Mouse (Mus musculus) stomach, postnatal 0 days (tissue): ENCODE measurements around the gene Paics. TPM values are rescaled to one million over a fixed set of nuclear protein-coding genes. Genes with fewer than 3 reads are reported as not detected.
"Not testable (repeated sequence)": the region's sequence is repeated elsewhere in the genome, so short reads cannot be mapped to it uniquely, and the experiment has no call there.

Experiments used
- ATAC-seq: fragments of 200-750 bp; cut with Nextera tagmentation; 2 replicates; pipeline ENCODE4 v1.8.0; 2017; ENCODE audit not compliant: low FRiP score, low TSS enrichment
- DNase-seq: peaks from one replicate; pipeline ENCODE4 v3.0.0-alpha.2; 2016; ENCODE audit warnings: low spot score
- H3K27ac ChIP-seq: fragments of 300-500 bp; sonication (generic); replicated peaks from 2 replicates; pipeline ENCODE4 v1.5.1; 2014; ENCODE audit warnings: mild to moderate bottlenecking, control low read depth
- H3K27me3 ChIP-seq: fragments of 300-500 bp; sonication (generic); 2 replicates; pipeline ENCODE4 v1.6.1; 2014; ENCODE audit warnings: low read length; ENCODE audit not compliant: control insufficient read depth, insufficient read depth
- H3K36me3 ChIP-seq: fragments of 300-500 bp; sonication (generic); 2 replicates; pipeline ENCODE4 v1.6.1; 2014; ENCODE audit warnings: low read length, mixed read lengths; ENCODE audit not compliant: control insufficient read depth, insufficient read depth
- H3K4me1 ChIP-seq: fragments of 300-500 bp; sonication (generic); replicated peaks from 2 replicates; pipeline ENCODE4 v1.6.1; 2014; ENCODE audit warnings: antibody characterized with exemption; ENCODE audit not compliant: control insufficient read depth, insufficient read depth
- H3K4me2 ChIP-seq: fragments of 300-500 bp; sonication (generic); replicated peaks from 2 replicates; pipeline ENCODE4 v1.6.1; 2014; ENCODE audit warnings: low read depth, mild to moderate bottlenecking, control low read depth, moderate library complexity
- H3K4me3 ChIP-seq: fragments of 300-500 bp; sonication (generic); 2 replicates; pipeline ENCODE4 v1.5.1; 2014; ENCODE audit warnings: low read depth, low read length, control low read depth
- H3K9ac ChIP-seq: fragments of 300-500 bp; sonication (generic); 2 replicates; pipeline ENCODE4 v1.6.1; 2014; ENCODE audit warnings: mild to moderate bottlenecking, low read length, control low read depth, mixed read lengths
- H3K9me3 ChIP-seq: fragments of 300-500 bp; sonication (generic); 2 replicates; pipeline ENCODE4 v1.6.1; 2016; ENCODE audit warnings: low read length; ENCODE audit not compliant: control insufficient read depth
- CTCF ChIP-seq: IDR thresholded peaks from 2 replicates; pipeline ENCODE4 v1.5.1; 2016; ENCODE audit warnings: antibody characterized with exemption, low read depth, mild to moderate bottlenecking, moderate library complexity
- EP300 ChIP-seq: optimal IDR thresholded peaks from 2 replicates; pipeline ENCODE3; 2016; ENCODE audit warnings: antibody characterized with exemption
- WGBS: fragments of 180-500 bp; shearing (Covaris S2); extraction: QIAGEN DNeasy Blood & Tissue Kit; methylation state at CpG from one replicate; pipeline ENCODE4 v1.1.7; 2014; 5-methylcytosine and 5-hydroxymethylcytosine counted together
- polyA plus RNA-seq: library from polyadenylated mRNA; unstranded; fragments of >200 nt; fragmentation: Nextera tagmentation; extraction: Ambion mirVana; gene quantifications from 2 replicates; pipeline ENCODE4 v1.2.1, GENCODE M21; 2015

Paics gene
- polyA plus RNA-seq, 1 experiment from 2014 or later, result 91.7 TPM

GRCm38 (mm10) chr5:76910807-76911206 lies 40.3 kb upstream of the Paics start:
- ATAC-seq (peak; percentile 51; the same call in 1 of the 2 replicates), DNase-seq (no peak)
- WGBS, result 60% methylated on average over 3 of the region's 3 CpGs
- H3K9me3 ChIP-seq, result no peaks in the 10 kb centered on the region
- no peaks in the 10 kb centered on the region for H3K27me3 ChIP-seq
- no peak overlapping the region for H3K4me3 ChIP-seq
- H3K36me3 ChIP-seq, result no peaks in the 10 kb centered on the region
- 0 out of 2 replicates have a peak, but pooled peaks have one; percentile 12 for TF ChIP-seq CTCF
- TF ChIP-seq EP300, result no peak
- H3K27ac ChIP-seq, result no peak overlapping the region
- H3K4me1 ChIP-seq, result no peaks in the 10 kb centered on the region
- H3K9ac ChIP-seq, result no peak overlapping the region
- no peak overlapping the region for H3K4me2 ChIP-seq

- H3K4me2 ChIP-seq, H3K4me3 ChIP-seq, H3K36me3 ChIP-seq, ATAC-seq, H3K9ac ChIP-seq, DNase-seq, H3K27me3 ChIP-seq, H3K27ac ChIP-seq, H3K9me3 ChIP-seq, H3K4me1 ChIP-seq: not testable (repeated sequence)
- WGBS, result 92% methylated on average over 5 of the region's 5 CpGs
Observed at GRCm38 (mm10) chr5:76912522-76912921, 38.6 kb upstream of the Paics start.

- no peak for DNase-seq
- 78% methylated on average over 4 of the region's 4 CpGs for WGBS
- H3K4me3 ChIP-seq, result no peak overlapping the region
- TF ChIP-seq EP300 (no peak), CTCF (no peak)
- H3K9me3 ChIP-seq, result no peaks in the 10 kb centered on the region
- H3K36me3 ChIP-seq, result peaks cover 12% of the 10 kb centered on the region; the same call in 1 of the 2 replicates
- no peak overlapping the region for H3K4me2 ChIP-seq
- ATAC-seq, result no peak
- H3K27me3 ChIP-seq, result no peaks in the 10 kb centered on the region
- H3K9ac ChIP-seq, result no peak overlapping the region
- H3K4me1 ChIP-seq, result no peaks in the 10 kb centered on the region
- H3K27ac ChIP-seq, result no peak overlapping the region
Observed at GRCm38 (mm10) chr5:76922833-76923232, 28.3 kb upstream of the Paics start.

- H3K4me2 ChIP-seq, result no peak overlapping the region
- no peaks in the 10 kb centered on the region for H3K27me3 ChIP-seq
- no peak for TF ChIP-seq CTCF
- TF ChIP-seq EP300, result no peak
- DNase-seq (no peak), ATAC-seq (no peak)
- no peaks in the 10 kb centered on the region for H3K9me3 ChIP-seq
- peaks cover 12% of the 10 kb centered on the region; the same call in 1 of the 2 replicates for H3K36me3 ChIP-seq
- no peaks in the 10 kb centered on the region for H3K4me1 ChIP-seq
- H3K9ac ChIP-seq, result no peak overlapping the region
- H3K4me3 ChIP-seq, result no peak overlapping the region
- 83% methylated on average over 13 of the region's 13 CpGs for WGBS
- no peak overlapping the region for H3K27ac ChIP-seq
Observed at GRCm38 (mm10) chr5:76923428-76923827, 27.7 kb upstream of the Paics start.

- Histone ChIP-seq H3K9ac (no peak overlapping the region), H3K4me3 (no peak overlapping the region), H3K4me1 (no peaks in the 10 kb centered on the region), H3K27me3 (no peaks in the 10 kb centered on the region), H3K4me2 (no peak overlapping the region), H3K9me3 (no peaks in the 10 kb centered on the region), H3K27ac (no peak overlapping the region), H3K36me3 (peaks cover 11% of the 10 kb centered on the region; the same call in 1 of the 2 replicates)
- 88% methylated on average over 1 of the region's 1 CpGs for WGBS
- ATAC-seq, result no peak
- TF ChIP-seq EP300 (no peak), CTCF (no peak)
- no peak for DNase-seq
Observed at GRCm38 (mm10) chr5:76924296-76924695, 26.8 kb upstream of the Paics start.

- H3K4me3 ChIP-seq, result 0 out of 2 replicates have a peak overlapping the region, but pooled peaks have one; percentile 3
- no peak for TF ChIP-seq EP300
- no peaks in the 10 kb centered on the region for H3K4me1 ChIP-seq
- peak overlapping the region; percentile 63; the same call in 1 of the 2 replicates for H3K27ac ChIP-seq
- peaks cover 11% of the 10 kb centered on the region; the same call in 1 of the 2 replicates for H3K36me3 ChIP-seq
- no peaks in the 10 kb centered on the region for H3K27me3 ChIP-seq
- ATAC-seq (peak; percentile 72), DNase-seq (no peak)
- 0 out of 2 replicates have a peak overlapping the region, but pooled peaks have one; percentile 1 for H3K4me2 ChIP-seq
- H3K9ac ChIP-seq, result no peak overlapping the region
- no peaks in the 10 kb centered on the region for H3K9me3 ChIP-seq
- 66% methylated on average over 16 of the region's 16 CpGs for WGBS
Observed at GRCm38 (mm10) chr5:76928124-76928832, 22.8 kb upstream of the Paics start.
